Mouse (Mus musculus) embryonic facial prominence, embryonic 15.5 days (tissue): ENCODE measurements around the gene Tnfsf13. TPM values are rescaled to one million over a fixed set of nuclear protein-coding genes. Genes with fewer than 3 reads are reported as not detected.

Experiments
- ATAC-seq: fragments of 200-750 bp; cut with Nextera tagmentation; 2 replicates; pipeline ENCODE4 v1.8.0; 2017; ENCODE audit warnings: low read depth, moderate TSS enrichment; ENCODE audit not compliant: insufficient number of reproducible peaks, low FRiP score, low TSS enrichment
- H3K27ac ChIP-seq: fragments of 300-500 bp; sonication (generic); replicated peaks from 2 replicates; pipeline ENCODE4 v1.5.1; 2015; ENCODE audit warnings: mild to moderate bottlenecking, inconsistent platforms
- H3K27me3 ChIP-seq: fragments of 300-500 bp; sonication (generic); 2 replicates; pipeline ENCODE4 v1.6.1; 2015; ENCODE audit warnings: inconsistent platforms
- H3K36me3 ChIP-seq: fragments of 300-500 bp; sonication (generic); 2 replicates; pipeline ENCODE4 v1.6.1; 2015; ENCODE audit warnings: mild to moderate bottlenecking, inconsistent platforms
- H3K4me1 ChIP-seq: fragments of 300-500 bp; sonication (generic); 2 replicates; pipeline ENCODE4 v1.6.1; 2015; ENCODE audit warnings: inconsistent platforms
- H3K4me2 ChIP-seq: fragments of 300-500 bp; sonication (generic); replicated peaks from 2 replicates; pipeline ENCODE4 v1.6.1; 2015; ENCODE audit warnings: mild to moderate bottlenecking, inconsistent platforms
- H3K4me3 ChIP-seq: fragments of 300-500 bp; sonication (generic); replicated peaks from 2 replicates; pipeline ENCODE4 v1.5.1; 2015; ENCODE audit warnings: mild to moderate bottlenecking, inconsistent platforms
- H3K9ac ChIP-seq: fragments of 300-500 bp; sonication (generic); 2 replicates; pipeline ENCODE4 v1.6.1; 2015; ENCODE audit warnings: inconsistent platforms
- H3K9me3 ChIP-seq: fragments of 300-500 bp; sonication (generic); replicated peaks from 2 replicates; pipeline ENCODE4 v1.6.1; 2016; ENCODE audit warnings: inconsistent platforms
- WGBS: fragments of 180-500 bp; shearing (Covaris S2); methylation state at CpG from one replicate; pipeline ENCODE4 v1.1.7; 2015; 5-methylcytosine and 5-hydroxymethylcytosine counted together
- polyA plus RNA-seq: library from polyadenylated mRNA; unstranded; fragments of >200 nt; fragmentation: Nextera tagmentation; extraction: Ambion mirVana; gene quantifications from 2 replicates; pipeline ENCODE4 v1.2.1, GENCODE M21; 2015

The Tnfsf13 gene
- polyA plus RNA-seq, 1 experiment from 2014 or later: 1.1 TPM

GRCm38 (mm10) chr11:69679144-69679543, 6.4 kb downstream of the Tnfsf13 start:
- WGBS: 93% methylated on average over 2 of the region's 2 CpGs
- no peak overlapping the region for H3K4me3 ChIP-seq
- peaks cover 46% of the 10 kb centered on the region for H3K36me3 ChIP-seq
- H3K27ac ChIP-seq: no peak overlapping the region
- no peak for ATAC-seq
- H3K4me1 ChIP-seq: peaks cover 35% of the 10 kb centered on the region
- no peaks in the 10 kb centered on the region for H3K9me3 ChIP-seq
- no peaks in the 10 kb centered on the region for H3K27me3 ChIP-seq
- no peak overlapping the region for H3K9ac ChIP-seq
- H3K4me2 ChIP-seq: no peak overlapping the region

- peak within 1 kb of the TSS; percentile 61 for H3K4me3 ChIP-seq
- H3K27ac ChIP-seq: peak within 1 kb of the TSS; percentile 98
- peak; percentile 98 for ATAC-seq
- peak within 1 kb of the TSS; percentile 77 for H3K4me2 ChIP-seq
- H3K9ac ChIP-seq: peak within 1 kb of the TSS; percentile 83
- peaks cover 79% of the 10 kb centered on the region for H3K36me3 ChIP-seq
- no peaks in the 10 kb centered on the region for H3K9me3 ChIP-seq
- no peaks in the 10 kb centered on the region for H3K27me3 ChIP-seq
- H3K4me1 ChIP-seq: peaks cover 23% of the 10 kb centered on the region
- whole genome bisulfite sequencing: under 1% methylated on average over 36 of the region's 36 CpGs
Measured at GRCm38 (mm10) chr11:69672211-69672706, 13.3 kb downstream of the Tnfsf13 start, which contains the start of gene Eif4a1. Eif4a1 (minus strand) TSS chr11:69672423.

DNA sequence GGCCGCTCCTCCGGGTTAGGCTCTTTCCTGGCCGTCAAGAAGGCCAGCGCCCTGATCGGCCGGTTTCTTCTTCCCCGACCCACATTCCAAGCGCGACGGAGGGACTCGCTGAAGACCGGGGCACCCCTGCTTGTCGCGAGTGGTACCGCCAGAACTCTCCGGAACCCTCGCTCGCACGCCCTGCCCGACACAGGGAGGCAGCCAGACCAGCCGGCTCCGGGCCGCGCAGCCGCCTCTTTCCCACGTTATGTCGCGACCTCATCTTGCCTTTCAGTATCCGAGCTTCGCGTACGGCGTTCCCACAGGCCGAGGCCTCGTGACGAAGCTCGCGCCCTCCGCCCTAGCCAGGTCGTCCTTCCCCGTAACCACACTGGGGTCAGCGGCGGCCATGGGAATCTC, 13.9 kb downstream of the Tnfsf13 start:
- ATAC-seq: no peak; the same call in 1 of the 2 replicates
- peak overlapping the region; percentile 61 for H3K4me3 ChIP-seq
- peaks cover 77% of the 10 kb centered on the region for H3K36me3 ChIP-seq
- WGBS: under 1% methylated on average over 43 of the region's 43 CpGs
- H3K4me1 ChIP-seq: peaks cover 23% of the 10 kb centered on the region
- H3K4me2 ChIP-seq: peak overlapping the region; percentile 77
- H3K9ac ChIP-seq: peak overlapping the region; percentile 83
- H3K9me3 ChIP-seq: no peaks in the 10 kb centered on the region
- H3K27me3 ChIP-seq: no peaks in the 10 kb centered on the region
- peak overlapping the region; percentile 98 for H3K27ac ChIP-seq

- ATAC-seq: peak; percentile 79
- Histone ChIP-seq H3K9ac (peak overlapping the region; percentile 83), H3K27me3 (no peaks in the 10 kb centered on the region), H3K9me3 (no peaks in the 10 kb centered on the region), H3K4me2 (peak overlapping the region; percentile 77), H3K27ac (peak overlapping the region; percentile 98), H3K36me3 (peaks cover 77% of the 10 kb centered on the region), H3K4me3 (peak overlapping the region; percentile 61), H3K4me1 (peaks cover 23% of the 10 kb centered on the region)
- under 1% methylated on average over 55 of the region's 61 CpGs for WGBS
Measured at GRCm38 (mm10) chr11:69670786-69671725, 14.5 kb downstream of the Tnfsf13 start.

DNA sequence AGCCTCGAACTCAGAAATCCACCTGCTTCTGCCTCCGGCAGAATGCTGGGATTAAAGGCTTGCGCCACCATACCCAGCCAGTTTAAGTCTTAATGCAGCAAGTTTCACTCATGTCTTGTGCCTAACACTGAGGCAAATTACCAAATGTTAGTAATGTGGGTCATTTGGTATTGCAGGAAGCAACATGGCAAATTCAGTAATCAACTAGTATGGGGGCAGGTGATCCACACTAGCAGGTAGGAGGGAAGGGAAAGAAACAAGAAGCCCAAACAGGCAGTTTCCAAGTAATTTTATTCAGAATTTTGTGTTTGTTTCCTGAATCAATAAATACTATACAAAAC, 18.9 kb downstream of the Tnfsf13 start:
- Histone ChIP-seq H3K36me3 (peaks cover 67% of the 10 kb centered on the region), H3K27me3 (no peaks in the 10 kb centered on the region), H3K4me3 (no peak overlapping the region), H3K9ac (no peak overlapping the region), H3K4me1 (peaks cover 30% of the 10 kb centered on the region), H3K9me3 (no peaks in the 10 kb centered on the region), H3K4me2 (no peak overlapping the region), H3K27ac (no peak overlapping the region)
- no peak for ATAC-seq
- 77% methylated on average over 3 of the region's 3 CpGs for WGBS

- 26% methylated on average over 7 of the region's 7 CpGs for WGBS
- Histone ChIP-seq H3K9ac (no peak within 1 kb of the TSS), H3K4me2 (no peak within 1 kb of the TSS), H3K27ac (peak within 1 kb of the TSS; percentile 52), H3K9me3 (no peaks in the 10 kb centered on the region), H3K27me3 (no peaks in the 10 kb centered on the region), H3K4me1 (peaks cover 35% of the 10 kb centered on the region), H3K36me3 (peaks cover 67% of the 10 kb centered on the region), H3K4me3 (no peak within 1 kb of the TSS)
- no peak for ATAC-seq
Measured at GRCm38 (mm10) chr11:69665961-69666664, 19.5 kb downstream of the Tnfsf13 start, which contains the start of gene Cd68. Cd68 (minus strand) TSS chr11:69666153.

DNA sequence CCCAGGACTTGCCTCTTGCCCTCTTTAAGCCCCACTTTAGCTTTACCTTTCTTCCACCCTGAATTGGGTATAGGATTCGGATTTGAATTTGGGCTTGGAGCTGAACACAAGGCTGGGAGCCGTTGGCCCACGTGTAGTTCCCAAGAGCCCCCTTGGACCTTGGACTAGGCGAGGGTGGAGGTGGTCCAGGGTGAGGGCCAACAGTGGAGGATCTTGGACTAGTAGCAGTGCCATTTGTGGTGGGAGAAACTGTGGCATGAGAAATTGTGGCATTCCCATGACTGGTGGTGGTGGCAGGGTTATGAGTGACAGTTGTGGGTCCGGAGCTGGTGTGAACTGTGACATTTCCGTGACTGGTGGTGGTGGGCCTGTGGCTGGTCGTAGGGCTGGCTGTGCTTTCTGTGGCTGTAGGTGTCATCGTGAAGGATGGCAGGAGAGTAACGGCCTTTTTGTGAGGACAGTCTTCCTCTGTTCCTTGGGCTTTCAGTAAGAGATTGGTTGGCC, 20.1 kb downstream of the Tnfsf13 start:
- Histone ChIP-seq H3K4me2 (no peak overlapping the region), H3K36me3 (peaks cover 63% of the 10 kb centered on the region), H3K27ac (peak overlapping the region; percentile 41), H3K9ac (no peak overlapping the region), H3K4me3 (no peak overlapping the region), H3K4me1 (peaks cover 35% of the 10 kb centered on the region), H3K27me3 (no peaks in the 10 kb centered on the region), H3K9me3 (no peaks in the 10 kb centered on the region)
- no peak for ATAC-seq
- 74% methylated on average over 9 of the region's 9 CpGs for WGBS

DNA sequence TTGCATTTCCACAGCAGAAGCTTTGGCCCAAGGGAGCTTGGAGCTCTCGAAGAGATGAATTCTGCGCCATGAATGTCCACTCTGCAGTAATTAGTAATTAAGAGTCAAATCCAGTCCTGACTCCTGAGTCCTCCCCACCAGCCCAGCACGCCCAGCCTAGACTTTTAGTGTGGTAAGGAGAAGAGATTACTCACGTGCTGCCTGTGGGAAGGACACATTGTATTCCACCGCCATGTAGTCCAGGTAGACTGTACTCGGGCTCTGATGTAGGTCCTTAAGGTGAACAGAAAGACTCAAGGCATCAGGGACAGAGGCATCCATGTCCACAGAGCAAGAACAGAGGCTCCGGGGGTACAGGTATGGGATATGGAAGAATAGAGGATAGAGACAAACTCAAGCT, 20.7 kb downstream of the Tnfsf13 start:
- H3K4me3 ChIP-seq: no peak overlapping the region
- ATAC-seq: no peak
- peaks cover 29% of the 10 kb centered on the region for H3K4me1 ChIP-seq
- no peak overlapping the region for H3K4me2 ChIP-seq
- no peaks in the 10 kb centered on the region for H3K27me3 ChIP-seq
- 88% methylated on average over 7 of the region's 7 CpGs for WGBS
- H3K36me3 ChIP-seq: peaks cover 57% of the 10 kb centered on the region
- H3K27ac ChIP-seq: peak overlapping the region; percentile 52
- H3K9ac ChIP-seq: no peak overlapping the region
- no peaks in the 10 kb centered on the region for H3K9me3 ChIP-seq

- peaks cover 20% of the 10 kb centered on the region for H3K4me1 ChIP-seq
- H3K36me3 ChIP-seq: peaks cover 53% of the 10 kb centered on the region
- H3K27ac ChIP-seq: peak overlapping the region; percentile 96; the same call in 1 of the 2 replicates
- no peak overlapping the region for H3K4me3 ChIP-seq
- no peaks in the 10 kb centered on the region for H3K9me3 ChIP-seq
- WGBS: 85% methylated on average over 6 of the region's 6 CpGs
- no peak overlapping the region for H3K4me2 ChIP-seq
- no peak for ATAC-seq
- no peaks in the 10 kb centered on the region for H3K27me3 ChIP-seq
- no peak overlapping the region for H3K9ac ChIP-seq
Measured at GRCm38 (mm10) chr11:69663795-69664194, 21.8 kb downstream of the Tnfsf13 start.

GRCm38 (mm10) chr11:69662967-69663671, 22.5 kb downstream of the Tnfsf13 start:
- peaks cover 53% of the 10 kb centered on the region for H3K36me3 ChIP-seq
- ATAC-seq: no peak
- H3K27ac ChIP-seq: peak overlapping the region; percentile 96
- 67% methylated on average over 13 of the region's 13 CpGs for WGBS
- peaks cover 18% of the 10 kb centered on the region for H3K4me1 ChIP-seq
- H3K9ac ChIP-seq: peak overlapping the region; percentile 15; the same call in 1 of the 2 replicates
- peak overlapping the region; percentile 48 for H3K4me2 ChIP-seq
- H3K27me3 ChIP-seq: no peaks in the 10 kb centered on the region
- H3K4me3 ChIP-seq: peak overlapping the region; percentile 56
- H3K9me3 ChIP-seq: no peaks in the 10 kb centered on the region
